ENCODE assay signal across 8 mouse cellular contexts in genomic region chr17:53568734-53569386, GRCm38 (mm10). TPM values are rescaled to one million over a fixed set of nuclear protein-coding genes. Genes with fewer than 3 reads are reported as not detected.
A peak's percentile ranks its signal among the peaks of the same experiment; 100 is the strongest.
DNase-seq lines count a peak whose midpoint lies in the region; ATAC-seq and TF ChIP-seq lines count a peak whose summit lies in the region.

No protein-coding gene starts in this region.

- peak overlapping the region; percentile 98 for H3K4me2 ChIP-seq in kidney, embryonic 15.5 days
- peak overlapping the region; percentile 93 for H3K4me2 ChIP-seq in hindbrain, embryonic 15.5 days
- H3K4me2 ChIP-seq in midbrain, postnatal 0 days (ENCODE audit: low read depth, low read length, poor library complexity, severe bottlenecking): peak overlapping the region; percentile 86

- ATAC-seq in kidney, embryonic 15.5 days (replicated peaks; ENCODE audit: low FRiP score): no peak
- no peak for ATAC-seq in hindbrain, embryonic 15.5 days (ENCODE audit: low FRiP score, low read depth)
- no peak for ATAC-seq in midbrain, postnatal 0 days (ENCODE audit: low FRiP score)
- no peak for ATAC-seq in monocyte, adult 5-6 weeks (replicated peaks; ENCODE audit: insufficient number of reproducible peaks, low FRiP score, low TSS enrichment, poor library complexity, severe bottlenecking)

- no peak for TF ChIP-seq CTCF in bone marrow macrophage, adult 2 months (IDR thresholded peaks at IDR 0.05; ENCODE audit: low read depth, low read length)
- TF ChIP-seq CTCF in midbrain, postnatal 0 days (IDR thresholded peaks at IDR 0.05): peak; percentile 25; the same call in 1 of the 2 replicates

- H3K4me1 ChIP-seq in kidney, embryonic 15.5 days: peaks cover 38% of the 10 kb centered on the region
- H3K4me1 ChIP-seq in bone marrow macrophage, adult 2 months (ENCODE audit: control insufficient read depth, insufficient read depth, low read length): peaks cover 27% of the 10 kb centered on the region
- peaks cover 31% of the 10 kb centered on the region for H3K4me1 ChIP-seq in hindbrain, embryonic 15.5 days (replicated peaks)
- peaks cover 5% of the 10 kb centered on the region; the same call in 1 of the 2 replicates for H3K4me1 ChIP-seq in midbrain, postnatal 0 days (ENCODE audit: insufficient read depth, low read length)

- H3K4me3 ChIP-seq in kidney, embryonic 15.5 days (replicated peaks): peak overlapping the region; percentile 88
- peak overlapping the region; percentile 93 for H3K4me3 ChIP-seq in bone marrow macrophage, adult 2 months (ENCODE audit: insufficient read depth, low read length)
- H3K4me3 ChIP-seq in hindbrain, embryonic 15.5 days: peak overlapping the region; percentile 93
- H3K4me3 ChIP-seq in midbrain, postnatal 0 days (ENCODE audit: low read depth, low read length): peak overlapping the region; percentile 74

- no peaks in the 10 kb centered on the region for H3K9me3 ChIP-seq in kidney, embryonic 15.5 days (replicated peaks)
- no peaks in the 10 kb centered on the region for H3K9me3 ChIP-seq in hindbrain, embryonic 15.5 days
- H3K9me3 ChIP-seq in midbrain, postnatal 0 days (ENCODE audit: low read length): no peaks in the 10 kb centered on the region

- no peak for DNase-seq in kidney, adult 8-10 months
- DNase-seq in midbrain, postnatal 0 days (ENCODE audit: low spot score): no peak
- DNase-seq in T-cell, adult 2 months (ENCODE audit: low spot score): no peak
- DNase-seq in testis, postnatal 14 days (ENCODE audit: low spot score): no peak

- H3K9ac ChIP-seq in kidney, embryonic 15.5 days: peak overlapping the region; percentile 90
- H3K9ac ChIP-seq in hindbrain, embryonic 15.5 days: peak overlapping the region; percentile 86
- H3K9ac ChIP-seq in midbrain, postnatal 0 days (replicated peaks; ENCODE audit: low read length, poor library complexity, severe bottlenecking): 0 out of 2 replicates have a peak overlapping the region, but pooled peaks have one; percentile 91

- no peaks in the 10 kb centered on the region for H3K27me3 ChIP-seq in kidney, embryonic 15.5 days
- no peaks in the 10 kb centered on the region for H3K27me3 ChIP-seq in hindbrain, embryonic 15.5 days
- H3K27me3 ChIP-seq in midbrain, postnatal 0 days (ENCODE audit: insufficient read depth, low read length): no peaks in the 10 kb centered on the region

- H3K36me3 ChIP-seq in kidney, embryonic 15.5 days: no peaks in the 10 kb centered on the region
- H3K36me3 ChIP-seq in hindbrain, embryonic 15.5 days: no peaks in the 10 kb centered on the region
- H3K36me3 ChIP-seq in midbrain, postnatal 0 days (ENCODE audit: insufficient read depth, low read length): no peaks in the 10 kb centered on the region

- TF ChIP-seq POLR2A in bone marrow macrophage, adult 2 months (IDR thresholded peaks at IDR 0.05; ENCODE audit: borderline replicate concordance, low read depth, low read length): no peak

- 0 out of 2 replicates have a peak overlapping the region, but pooled peaks have one; percentile 93 for H3K27ac ChIP-seq in kidney, embryonic 15.5 days
- H3K27ac ChIP-seq in bone marrow macrophage, adult 2 months (ENCODE audit: insufficient read depth, low read depth, low read length): no peak overlapping the region
- H3K27ac ChIP-seq in hindbrain, embryonic 15.5 days (replicated peaks): peak overlapping the region; percentile 97
- peak overlapping the region; percentile 93; the same call in 1 of the 2 replicates for H3K27ac ChIP-seq in midbrain, postnatal 0 days (ENCODE audit: low read depth, low read length)

- 44% methylated on average over 8 of the region's 8 CpGs for WGBS in kidney, embryonic 15.5 days
- 26% methylated on average over 8 of the region's 8 CpGs for WGBS in hindbrain, embryonic 15.5 days
- 28% methylated on average over 8 of the region's 8 CpGs for WGBS in midbrain, postnatal 0 days

RNA-seq across cellular contexts. Expression of gene Kat2b, which starts 2.2 kb away (rescaled TPM):
- polyA plus RNA-seq in kidney, embryonic 15.5 days (2015; fragmentation: Nextera tagmentation; extraction: Ambion mirVana): 3.8 and 4.4 TPM in 2 replicates
- polyA plus RNA-seq in bone marrow macrophage, adult 2 months (2012; ENCODE audit: insufficient read depth, insufficient read length, missing spikeins): 34.4 and 48.5 TPM in 2 replicates
- 5.7 and 6.3 TPM in 2 replicates for polyA plus RNA-seq in hindbrain, embryonic 15.5 days (2015; fragmentation: Nextera tagmentation; extraction: Ambion mirVana)
- 17.2 and 22.5 TPM in 2 replicates for total RNA-seq in midbrain, postnatal 0 days (2014; rRNA removed)
- polyA plus RNA-seq in midbrain, postnatal 0 days (2015; fragmentation: Nextera tagmentation; extraction: Ambion mirVana): 2.4 and 3.6 TPM in 2 replicates
- total RNA-seq in monocyte, adult 5-6 weeks (2017): 58.3 to 89.5 TPM (median 71.8 TPM) in 3 replicates

RNA-seq across cellular contexts. Expression of gene Pp2d1, which starts 29.6 kb away (rescaled TPM):
- 0.17 and 0.21 TPM in 2 replicates for polyA plus RNA-seq in kidney, embryonic 15.5 days (2015; fragmentation: Nextera tagmentation; extraction: Ambion mirVana)
- polyA plus RNA-seq in bone marrow macrophage, adult 2 months (2012; ENCODE audit: insufficient read depth, insufficient read length, missing spikeins): not detected in 2 replicates
- 0.26 and 0.35 TPM in 2 replicates for polyA plus RNA-seq in hindbrain, embryonic 15.5 days (2015; fragmentation: Nextera tagmentation; extraction: Ambion mirVana)
- total RNA-seq in midbrain, postnatal 0 days (2014; rRNA removed): not detected in 2 replicates
- polyA plus RNA-seq in midbrain, postnatal 0 days (2015; fragmentation: Nextera tagmentation; extraction: Ambion mirVana): 0.26 and 0.42 TPM in 2 replicates
- total RNA-seq in monocyte, adult 5-6 weeks (2017): 0.29 TPM in 1 of 3 replicates, not detected in the others
